Mouse (Mus musculus) bone marrow macrophage, adult 2 months (primary cell): ENCODE data around the gene Commd7. TPM values are rescaled to one million over a fixed set of nuclear protein-coding genes. Genes with fewer than 3 reads are reported as not detected.

Source experiments
- H3K27ac ChIP-seq: 2 replicates; pipeline ENCODE4 v1.5.1; 2012; ENCODE audit warnings: low read depth, low read length; ENCODE audit not compliant: insufficient read depth
- H3K4me1 ChIP-seq: 2 replicates; pipeline ENCODE4 v1.6.1; 2012; ENCODE audit warnings: low read length; ENCODE audit not compliant: control insufficient read depth, insufficient read depth
- H3K4me3 ChIP-seq: 2 replicates; pipeline ENCODE4 v1.5.1; 2012; ENCODE audit warnings: mild to moderate bottlenecking, low read length, moderate library complexity; ENCODE audit not compliant: insufficient read depth
- CTCF ChIP-seq: IDR thresholded peaks from 2 replicates; pipeline ENCODE4 v1.5.1; 2012; ENCODE audit warnings: low read depth, mild to moderate bottlenecking, low read length, moderate library complexity
- POLR2A ChIP-seq: IDR thresholded peaks from 2 replicates; pipeline ENCODE4 v1.6.1; 2012; ENCODE audit warnings: mild to moderate bottlenecking, low read depth, low read length, borderline replicate concordance
- polyA plus RNA-seq: library from polyadenylated mRNA; stranded (reverse); fragments of >200 nt; gene quantifications from 2 replicates; pipeline ENCODE4 v1.2.4, GENCODE M21; 2012; ENCODE audit not compliant: missing spikeins, insufficient read depth, insufficient read length

The Commd7 gene
- polyA plus RNA-seq, 1 experiment: 51.6 TPM

- peaks cover 4% of the 10 kb centered on the region for H3K4me1 ChIP-seq
- no peak for TF ChIP-seq POLR2A
- TF ChIP-seq CTCF: no peak
- H3K27ac ChIP-seq: no peak overlapping the region
- no peak overlapping the region for H3K4me3 ChIP-seq
These were observed 24.6 kb downstream of the Commd7 start for GRCm38 (mm10) chr2:153607870-153608515.

DNA sequence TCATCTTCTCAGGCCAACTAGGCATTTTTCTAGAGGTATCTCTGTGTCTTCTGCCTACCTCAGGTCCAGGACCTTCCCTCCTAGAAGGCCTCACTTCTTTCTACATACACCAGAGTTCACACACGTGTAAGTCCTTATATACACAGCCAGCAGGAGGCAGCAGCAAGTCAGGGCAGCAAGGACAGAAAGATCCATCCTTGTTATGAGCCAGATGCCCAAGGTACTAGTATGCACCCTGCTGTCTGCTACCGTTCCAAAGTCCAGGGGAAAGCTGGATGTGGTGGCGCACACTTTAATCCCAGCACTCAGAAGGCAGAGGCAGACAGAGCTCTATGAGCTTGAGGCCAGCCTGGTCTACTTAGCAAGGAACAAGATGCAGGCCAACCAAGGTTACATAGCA, 26.2 kb downstream of the Commd7 start:
- no peak for TF ChIP-seq POLR2A
- Histone ChIP-seq H3K4me3 (no peak overlapping the region), H3K4me1 (peaks cover 4% of the 10 kb centered on the region), H3K27ac (no peak overlapping the region)

- TF ChIP-seq CTCF (no peak), POLR2A (no peak)
- H3K4me1 ChIP-seq: peaks cover 4% of the 10 kb centered on the region
- H3K4me3 ChIP-seq: no peak overlapping the region
- no peak overlapping the region for H3K27ac ChIP-seq
These were observed 28.9 kb downstream of the Commd7 start for GRCm38 (mm10) chr2:153603724-153604123.

DNA sequence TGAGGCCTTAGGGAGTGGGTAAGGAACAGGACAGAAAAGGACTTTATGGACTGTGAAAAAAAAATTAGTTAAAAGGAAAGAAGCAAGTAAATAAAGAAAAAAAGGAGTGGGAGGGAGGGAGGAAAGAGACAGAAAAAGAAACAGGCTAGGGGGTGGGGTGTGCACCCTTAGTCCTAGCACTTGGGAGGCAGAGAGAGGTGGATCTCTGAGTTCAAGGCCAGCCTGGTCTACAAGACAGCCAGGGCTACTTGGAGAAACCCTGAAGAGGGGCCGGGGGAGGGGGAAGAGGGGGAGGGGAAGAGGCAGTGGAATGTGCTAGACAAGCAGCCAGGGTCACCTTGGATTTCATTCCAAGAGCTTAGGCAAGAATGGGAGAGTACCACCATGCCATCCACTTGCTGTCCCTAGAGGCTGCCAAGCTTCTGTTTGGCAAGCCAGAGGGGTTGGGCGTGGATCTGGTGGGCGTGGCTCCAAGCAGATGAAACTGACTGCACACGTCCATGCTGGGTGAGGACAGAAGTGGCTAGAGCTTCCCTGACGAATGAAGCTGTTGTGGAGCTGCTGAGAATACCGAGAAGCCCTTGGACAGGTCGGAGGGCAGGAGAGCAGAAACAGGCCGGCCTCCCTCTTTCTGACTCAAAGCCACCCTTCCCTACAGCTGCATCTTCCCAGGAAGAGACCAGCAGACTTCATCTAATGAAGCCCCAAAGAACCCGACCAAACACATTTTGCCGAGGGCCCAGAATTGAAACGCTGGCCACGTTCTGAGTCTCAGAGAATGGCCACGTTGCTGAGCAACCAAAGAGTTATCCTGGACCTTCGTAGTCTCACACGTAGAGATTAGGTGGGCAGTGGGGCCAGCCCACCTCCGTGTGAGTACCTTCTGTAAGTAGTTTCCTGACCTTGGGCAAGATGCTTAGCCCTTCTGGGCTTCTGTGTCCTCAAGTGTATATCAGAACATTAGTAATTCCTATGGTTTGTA, 31.6 kb downstream of the Commd7 start:
- 0 out of 2 replicates have a peak, but pooled peaks cover 2% of the 10 kb centered on the region for H3K4me1 ChIP-seq
- TF ChIP-seq POLR2A: no peak
- H3K27ac ChIP-seq: no peak overlapping the region
- no peak overlapping the region for H3K4me3 ChIP-seq

DNA sequence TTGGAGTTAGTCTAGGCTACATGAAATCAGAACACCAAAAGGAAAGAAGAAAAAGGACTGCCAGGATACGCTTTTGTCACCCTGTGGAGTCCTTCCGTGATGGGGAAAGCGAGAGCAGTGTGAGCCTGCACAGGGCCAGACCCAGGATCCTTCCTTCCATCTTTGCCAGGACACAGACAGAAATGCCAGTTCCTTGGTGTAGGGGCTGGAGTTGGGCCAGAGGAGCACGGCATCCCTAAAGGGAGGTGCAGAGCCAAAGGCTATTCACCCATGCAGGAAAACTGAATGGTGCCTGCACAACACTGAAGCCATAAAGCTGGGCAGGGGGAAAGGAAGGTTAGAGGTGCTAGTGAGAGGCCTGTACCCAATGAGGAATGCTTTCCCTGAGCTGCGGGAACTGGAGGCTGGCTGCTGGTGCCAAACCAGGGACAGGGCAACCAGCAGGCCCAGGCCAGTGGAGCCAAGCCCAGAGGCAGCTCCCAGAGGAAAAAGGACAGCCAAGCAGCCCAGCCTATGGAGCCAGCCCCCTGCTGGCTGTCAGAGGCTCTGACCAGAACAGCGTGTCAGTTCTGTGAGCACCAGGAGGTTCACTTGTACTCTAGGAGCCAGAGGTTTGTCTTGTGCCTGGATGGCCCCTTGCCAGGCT, 32.4 kb downstream of the Commd7 start:
- Histone ChIP-seq H3K27ac (no peak overlapping the region), H3K4me3 (no peak overlapping the region), H3K4me1 (0 out of 2 replicates have a peak, but pooled peaks cover 2% of the 10 kb centered on the region)
- TF ChIP-seq CTCF (no peak), POLR2A (no peak)

DNA sequence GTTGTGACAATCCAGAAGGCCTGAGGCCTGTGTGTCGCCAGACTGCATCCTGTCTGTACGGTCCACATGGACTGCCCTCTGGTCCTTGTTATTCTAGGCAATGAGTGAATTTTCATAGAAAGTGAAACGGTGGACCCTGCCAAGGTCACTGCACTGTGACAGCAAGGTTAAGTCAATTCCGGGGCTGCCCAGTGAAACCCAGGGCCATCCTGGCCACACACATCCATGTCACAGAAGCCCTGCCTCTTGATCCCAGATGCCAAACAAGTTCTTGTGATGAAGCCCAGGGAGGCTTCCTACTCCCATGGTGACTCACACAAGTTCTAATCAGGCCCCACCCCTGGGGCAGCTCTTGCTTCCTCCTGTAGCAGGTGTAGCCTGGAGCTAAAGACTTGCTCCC, 35.0 kb downstream of the Commd7 start:
- TF ChIP-seq POLR2A (no peak), CTCF (no peak)
- Histone ChIP-seq H3K4me3 (no peak overlapping the region), H3K4me1 (0 out of 2 replicates have a peak, but pooled peaks cover 2% of the 10 kb centered on the region), H3K27ac (no peak overlapping the region)

GRCm38 (mm10) chr2:153597014-153597413, 35.6 kb downstream of the Commd7 start:
- no peak for TF ChIP-seq CTCF
- no peak for TF ChIP-seq POLR2A

DNA sequence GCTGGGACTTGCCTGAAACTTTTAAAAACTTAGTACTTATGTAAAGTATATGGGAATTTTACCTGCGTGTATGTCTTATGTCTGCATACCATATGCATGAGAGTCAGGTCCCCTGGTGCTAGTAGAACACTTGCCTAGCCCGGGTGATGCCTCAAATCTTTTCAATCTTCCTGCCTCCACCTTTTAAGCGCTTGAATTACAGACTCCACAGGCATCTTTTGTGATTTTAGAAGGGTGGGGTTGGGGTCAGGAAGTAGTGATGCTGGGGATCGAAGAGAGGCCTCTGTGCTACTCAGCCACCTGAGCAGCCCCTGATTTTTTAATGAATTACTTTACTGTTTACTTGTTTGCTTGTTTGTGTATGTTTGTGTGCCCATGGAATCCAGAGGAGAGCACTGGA, 37.6 kb downstream of the Commd7 start:
- no peak for TF ChIP-seq CTCF
- no peak for TF ChIP-seq POLR2A
- H3K4me1 ChIP-seq: 0 out of 2 replicates have a peak, but pooled peaks cover 2% of the 10 kb centered on the region
- H3K4me3 ChIP-seq: no peak overlapping the region
- no peak overlapping the region for H3K27ac ChIP-seq

More at GRCm38 (mm10) chr2:153597014-153597413, 35.6 kb downstream of the Commd7 start:
- Histone ChIP-seq H3K4me3 (no peak overlapping the region), H3K27ac (no peak overlapping the region), H3K4me1 (0 out of 2 replicates have a peak, but pooled peaks cover 2% of the 10 kb centered on the region)

- TF ChIP-seq POLR2A (no peak), CTCF (no peak)
- H3K27ac ChIP-seq: no peak overlapping the region
These were observed 39.4 kb downstream of the Commd7 start for GRCm38 (mm10) chr2:153593186-153593585.

More at GRCm38 (mm10) chr2:153593186-153593585, 39.4 kb downstream of the Commd7 start:
- no peak overlapping the region for H3K4me3 ChIP-seq
- 0 out of 2 replicates have a peak, but pooled peaks cover 2% of the 10 kb centered on the region for H3K4me1 ChIP-seq
